Mouse (Mus musculus): Measurements from ENCODE around the gene Lancl1. TPM values are rescaled to one million over a fixed set of nuclear protein-coding genes. Genes with fewer than 3 reads are reported as not detected.

Lancl1 gene
- polyA plus RNA-seq, 1 experiment from 2014 or later = 66.0 TPM

GRCm38 (mm10) chr1:67042583-67042982, 3.9 kb upstream of the Lancl1 start:
- H3K36me3 ChIP-seq (replicated peaks) = no peaks in the 10 kb centered on the region
- DNase-seq (ENCODE audit: extremely low spot score, low spot score) = no peak
- no peaks in the 10 kb centered on the region for H3K9me3 ChIP-seq
- H3K4me1 ChIP-seq = peaks cover 10% of the 10 kb centered on the region
- no peaks in the 10 kb centered on the region for H3K27me3 ChIP-seq (ENCODE audit: poor library complexity, severe bottlenecking)
- no peak overlapping the region for H3K27ac ChIP-seq
- no peak overlapping the region for H3K4me3 ChIP-seq
- 84% methylated on average over 7 of the region's 7 CpGs for WGBS

DNA sequence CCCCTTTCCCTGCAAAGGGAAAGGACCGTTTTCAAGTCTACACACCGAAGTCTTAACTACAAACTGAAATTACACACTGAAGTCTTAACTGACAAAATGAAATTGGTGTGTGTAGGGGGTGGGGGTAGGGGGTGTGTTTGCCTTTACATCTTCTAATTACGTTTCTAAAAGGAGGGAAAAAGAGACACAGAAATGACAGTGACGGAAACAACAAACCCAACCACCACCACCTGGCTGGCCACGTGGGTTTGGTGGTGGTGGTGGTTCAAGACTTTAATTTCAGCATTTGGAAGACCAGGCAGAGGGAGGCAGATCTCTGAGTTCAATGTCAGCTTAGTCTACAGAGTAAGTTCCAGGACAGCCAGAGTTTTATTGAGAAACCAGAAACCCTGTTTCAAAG, 411 bp upstream of the Lancl1 start:
- 1% methylated on average over 5 of the region's 5 CpGs for WGBS

GRCm38 (mm10) chr1:67037198-67037597, 1.5 kb downstream of the Lancl1 start:
- Histone ChIP-seq H3K4me3 (no peak overlapping the region), H3K9me3 (no peaks in the 10 kb centered on the region), H3K27ac (no peak overlapping the region), H3K4me1 (peaks cover 11% of the 10 kb centered on the region), H3K36me3 (replicated peaks) (peaks cover 37% of the 10 kb centered on the region), H3K27me3 (ENCODE audit: poor library complexity, severe bottlenecking) (no peaks in the 10 kb centered on the region)
- no peak for DNase-seq (ENCODE audit: extremely low spot score, low spot score)

More for the DNA sequence above, 411 bp upstream of the Lancl1 start:
- peak overlapping the region; percentile 86 for H3K27ac ChIP-seq
- H3K27me3 ChIP-seq (ENCODE audit: poor library complexity, severe bottlenecking) = no peaks in the 10 kb centered on the region
- H3K9me3 ChIP-seq = no peaks in the 10 kb centered on the region
- H3K4me1 ChIP-seq = peaks cover 11% of the 10 kb centered on the region
- H3K4me3 ChIP-seq = peak overlapping the region; percentile 94
- H3K36me3 ChIP-seq (replicated peaks) = peaks cover 19% of the 10 kb centered on the region
- no peak for DNase-seq (ENCODE audit: extremely low spot score, low spot score)

- H3K36me3 ChIP-seq (replicated peaks) = peaks cover 74% of the 10 kb centered on the region
These were observed 5.4 kb downstream of the Lancl1 start for GRCm38 (mm10) chr1:67033278-67033677.

GRCm38 (mm10) chr1:67026927-67027511, 11.7 kb downstream of the Lancl1 start:
- Histone ChIP-seq H3K36me3 (replicated peaks) (peaks cover 55% of the 10 kb centered on the region), H3K27ac (no peak overlapping the region), H3K4me1 (no peaks in the 10 kb centered on the region), H3K9me3 (no peaks in the 10 kb centered on the region), H3K27me3 (ENCODE audit: poor library complexity, severe bottlenecking) (no peaks in the 10 kb centered on the region), H3K4me3 (no peak overlapping the region)
- DNase-seq (ENCODE audit: extremely low spot score, low spot score) = no peak
- WGBS = 87% methylated on average over 6 of the region's 6 CpGs

More at GRCm38 (mm10) chr1:67033278-67033677, 5.4 kb downstream of the Lancl1 start:
- Histone ChIP-seq H3K4me3 (no peak overlapping the region), H3K27me3 (ENCODE audit: poor library complexity, severe bottlenecking) (no peaks in the 10 kb centered on the region), H3K27ac (no peak overlapping the region), H3K9me3 (no peaks in the 10 kb centered on the region), H3K4me1 (peaks cover 8% of the 10 kb centered on the region)
- 89% methylated on average over 7 of the region's 7 CpGs for WGBS
- no peak for DNase-seq (ENCODE audit: extremely low spot score, low spot score)

DNA sequence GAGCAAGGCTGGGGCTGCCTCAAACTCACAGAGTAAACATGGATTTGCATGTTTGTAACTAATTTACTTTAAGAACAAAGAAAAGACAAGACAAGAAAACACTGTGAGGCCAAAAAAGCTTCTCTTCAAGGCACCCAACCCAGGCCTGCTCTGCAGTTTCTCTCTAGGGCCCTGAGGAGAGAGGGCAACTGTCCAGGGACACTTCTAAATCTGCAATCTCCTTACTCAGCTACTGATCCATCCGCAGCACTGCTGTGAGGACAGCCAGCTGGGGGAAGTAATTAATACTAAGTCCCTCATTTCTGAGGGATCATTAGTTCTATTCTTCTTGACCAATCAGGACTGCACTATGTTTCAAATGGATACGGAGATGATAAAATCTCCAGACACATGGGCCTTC, 12.5 kb downstream of the Lancl1 start:
- Histone ChIP-seq H3K4me1 (no peaks in the 10 kb centered on the region), H3K27me3 (ENCODE audit: poor library complexity, severe bottlenecking) (no peaks in the 10 kb centered on the region), H3K9me3 (no peaks in the 10 kb centered on the region), H3K4me3 (no peak overlapping the region), H3K36me3 (replicated peaks) (peaks cover 46% of the 10 kb centered on the region), H3K27ac (no peak overlapping the region)
- DNase-seq (ENCODE audit: extremely low spot score, low spot score) = no peak
- WGBS = 67% methylated on average over 2 of the region's 2 CpGs

GRCm38 (mm10) chr1:67022767-67023166, 15.9 kb downstream of the Lancl1 start:
- Histone ChIP-seq H3K9me3 (no peaks in the 10 kb centered on the region), H3K36me3 (replicated peaks) (peaks cover 37% of the 10 kb centered on the region), H3K27ac (no peak overlapping the region), H3K27me3 (ENCODE audit: poor library complexity, severe bottlenecking) (no peaks in the 10 kb centered on the region), H3K4me1 (0 out of 2 replicates have a peak, but pooled peaks cover 3% of the 10 kb centered on the region), H3K4me3 (no peak overlapping the region)
- DNase-seq (ENCODE audit: extremely low spot score, low spot score) = no peak
- WGBS = 86% methylated on average over 2 of the region's 2 CpGs

- no peak overlapping the region for H3K27ac ChIP-seq
- peaks cover 34% of the 10 kb centered on the region for H3K36me3 ChIP-seq (replicated peaks)
- no peaks in the 10 kb centered on the region for H3K27me3 ChIP-seq (ENCODE audit: poor library complexity, severe bottlenecking)
- DNase-seq (ENCODE audit: extremely low spot score, low spot score) = no peak
- no peaks in the 10 kb centered on the region for H3K9me3 ChIP-seq
- H3K4me3 ChIP-seq = no peak overlapping the region
- H3K4me1 ChIP-seq = 0 out of 2 replicates have a peak, but pooled peaks cover 3% of the 10 kb centered on the region
- WGBS = 91% methylated on average over 10 of the region's 10 CpGs
These were observed 16.6 kb downstream of the Lancl1 start for GRCm38 (mm10) chr1:67022051-67022450.

GRCm38 (mm10) chr1:67020637-67021161, 18.0 kb downstream of the Lancl1 start:
- 0 out of 2 replicates have a peak, but pooled peaks cover 3% of the 10 kb centered on the region for H3K4me1 ChIP-seq
- no peak for DNase-seq (ENCODE audit: extremely low spot score, low spot score)
- H3K27ac ChIP-seq = no peak overlapping the region
- peaks cover 35% of the 10 kb centered on the region for H3K36me3 ChIP-seq (replicated peaks)
- no peaks in the 10 kb centered on the region for H3K9me3 ChIP-seq
- H3K27me3 ChIP-seq (ENCODE audit: poor library complexity, severe bottlenecking) = no peaks in the 10 kb centered on the region
- H3K4me3 ChIP-seq = no peak overlapping the region
- 91% methylated on average over 13 of the region's 13 CpGs for WGBS

- H3K27ac ChIP-seq = no peak overlapping the region
- H3K9me3 ChIP-seq = no peaks in the 10 kb centered on the region
- WGBS = 91% methylated on average over 13 of the region's 13 CpGs
- H3K36me3 ChIP-seq (replicated peaks) = peaks cover 35% of the 10 kb centered on the region
- 0 out of 2 replicates have a peak, but pooled peaks cover 3% of the 10 kb centered on the region for H3K4me1 ChIP-seq
- no peak for DNase-seq (ENCODE audit: extremely low spot score, low spot score)
- no peak overlapping the region for H3K4me3 ChIP-seq
- H3K27me3 ChIP-seq (ENCODE audit: poor library complexity, severe bottlenecking) = no peaks in the 10 kb centered on the region
These were observed 21.4 kb downstream of the Lancl1 start for GRCm38 (mm10) chr1:67017101-67017870.

DNA sequence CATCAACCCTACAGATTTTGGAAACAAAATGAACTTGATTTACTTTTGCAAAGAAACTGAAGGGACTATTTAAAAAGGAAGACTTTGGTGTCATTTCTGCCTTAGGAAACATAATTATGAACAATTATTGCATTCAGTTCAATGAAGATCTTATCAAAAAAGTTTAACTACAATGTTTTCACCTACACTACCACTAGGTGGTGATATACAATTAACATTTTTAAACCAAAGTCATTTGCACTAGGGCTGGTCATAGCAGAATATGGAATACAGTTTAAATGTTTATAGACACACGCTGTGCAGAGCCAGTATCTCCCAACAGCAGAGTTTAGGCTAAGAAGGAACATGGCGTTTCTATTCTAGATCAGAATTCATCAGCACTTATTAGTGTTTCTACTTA, 24.5 kb downstream of the Lancl1 start:
- Histone ChIP-seq H3K27ac (no peak overlapping the region), H3K27me3 (ENCODE audit: poor library complexity, severe bottlenecking) (no peaks in the 10 kb centered on the region), H3K4me3 (no peak overlapping the region), H3K9me3 (no peaks in the 10 kb centered on the region), H3K4me1 (peaks cover 6% of the 10 kb centered on the region; the same call in 1 of the 2 replicates), H3K36me3 (replicated peaks) (peaks cover 23% of the 10 kb centered on the region)
- 72% methylated on average over 2 of the region's 2 CpGs for WGBS
- no peak for DNase-seq (ENCODE audit: extremely low spot score, low spot score)

DNA sequence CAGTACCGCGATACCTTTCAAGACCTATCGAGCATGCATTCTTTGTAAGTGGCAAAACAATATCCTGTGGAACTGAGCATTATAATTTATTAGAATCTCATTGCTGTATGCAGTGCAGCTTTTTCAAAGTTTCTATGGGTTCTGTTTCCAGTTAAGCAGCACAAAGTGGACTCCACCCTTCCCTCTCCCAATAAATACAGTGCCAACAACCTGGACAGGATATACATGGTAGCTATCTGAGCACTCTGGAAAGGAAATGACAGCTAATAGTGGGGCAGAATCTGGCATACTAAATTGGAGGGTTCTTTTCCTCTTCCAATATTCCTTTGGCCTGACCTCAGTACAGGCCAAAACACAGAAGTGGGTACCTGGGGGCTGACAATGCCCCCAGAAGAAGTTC, 28.2 kb downstream of the Lancl1 start:
- no peak for DNase-seq (ENCODE audit: extremely low spot score, low spot score)
- H3K9me3 ChIP-seq = no peaks in the 10 kb centered on the region
- 100% methylated on average over 3 of the region's 3 CpGs for WGBS
- H3K4me1 ChIP-seq = peaks cover 6% of the 10 kb centered on the region; the same call in 1 of the 2 replicates
- H3K36me3 ChIP-seq (replicated peaks) = peaks cover 31% of the 10 kb centered on the region
- H3K27me3 ChIP-seq (ENCODE audit: poor library complexity, severe bottlenecking) = no peaks in the 10 kb centered on the region
- H3K27ac ChIP-seq = no peak overlapping the region
- no peak overlapping the region for H3K4me3 ChIP-seq

DNA sequence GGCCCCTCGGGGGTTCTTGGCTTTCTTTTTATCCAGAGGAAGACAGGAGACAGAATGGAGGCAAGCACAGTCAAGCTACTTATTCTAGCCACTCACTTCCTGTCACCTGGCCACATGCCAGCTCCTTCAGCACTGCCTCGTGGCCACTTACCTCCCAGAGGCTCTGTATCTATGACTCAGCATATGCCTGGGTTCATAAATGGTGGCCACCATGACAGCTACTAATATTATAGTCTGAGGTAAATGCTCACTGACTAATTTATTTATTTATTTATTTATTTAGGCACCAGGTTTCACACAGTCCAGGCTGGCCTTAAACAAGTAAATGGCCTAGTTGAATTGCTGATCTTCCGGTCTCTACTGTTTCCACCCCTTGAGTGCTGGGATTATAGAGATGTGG, 35.0 kb downstream of the Lancl1 start:
- Histone ChIP-seq H3K27me3 (ENCODE audit: poor library complexity, severe bottlenecking) (no peaks in the 10 kb centered on the region), H3K4me1 (no peaks in the 10 kb centered on the region), H3K9me3 (no peaks in the 10 kb centered on the region), H3K27ac (no peak overlapping the region), H3K36me3 (replicated peaks) (peaks cover 60% of the 10 kb centered on the region), H3K4me3 (no peak overlapping the region)
- 92% methylated on average over 3 of the region's 3 CpGs for WGBS
- DNase-seq (ENCODE audit: extremely low spot score, low spot score) = no peak
